Mouse (Mus musculus) cerebellum, postnatal 4 days (tissue): ENCODE data around the gene Schip1.

Experiments used
- DNase-seq, 2 experiments: peaks; one replicate each; pipeline ENCODE4 v3.0.0; 2022; ENCODE audit warnings: low spot score in 2 of 2, mixed read lengths in 1 of 2

The Schip1 gene

DNA sequence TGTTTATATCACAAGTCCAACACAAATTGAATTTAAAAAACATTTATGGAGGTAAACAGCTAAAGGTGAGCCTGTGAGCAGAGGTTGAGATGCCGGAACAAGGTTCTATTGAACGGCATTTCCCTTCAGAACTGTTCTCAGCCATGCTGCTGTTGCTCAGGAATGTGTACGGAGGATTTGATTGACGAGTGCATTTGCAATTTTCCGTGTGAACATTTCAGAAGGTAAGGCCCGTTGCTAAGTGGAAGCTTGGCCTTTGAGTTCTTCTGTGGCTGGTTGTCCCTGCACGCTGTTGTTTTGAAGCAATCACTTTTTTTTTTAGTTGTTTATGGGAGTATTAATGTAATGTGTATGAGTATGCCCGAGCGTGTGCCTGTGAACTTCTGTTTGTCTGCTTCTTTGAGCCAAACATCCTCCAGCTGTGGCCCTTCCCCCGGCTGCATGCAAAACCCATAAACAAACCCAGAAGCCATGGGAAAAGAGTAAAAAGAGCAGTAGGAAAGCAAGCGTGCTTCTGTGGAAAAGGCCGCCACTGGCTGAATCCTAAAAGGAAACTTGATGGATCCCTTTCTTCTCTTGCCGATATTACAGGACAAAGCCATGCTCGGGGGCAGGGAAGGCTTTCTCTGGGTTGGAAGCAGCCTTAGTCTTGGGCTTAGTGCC is 518.6 kb downstream of the Schip1 start:
- no peak for DNase-seq

DNA sequence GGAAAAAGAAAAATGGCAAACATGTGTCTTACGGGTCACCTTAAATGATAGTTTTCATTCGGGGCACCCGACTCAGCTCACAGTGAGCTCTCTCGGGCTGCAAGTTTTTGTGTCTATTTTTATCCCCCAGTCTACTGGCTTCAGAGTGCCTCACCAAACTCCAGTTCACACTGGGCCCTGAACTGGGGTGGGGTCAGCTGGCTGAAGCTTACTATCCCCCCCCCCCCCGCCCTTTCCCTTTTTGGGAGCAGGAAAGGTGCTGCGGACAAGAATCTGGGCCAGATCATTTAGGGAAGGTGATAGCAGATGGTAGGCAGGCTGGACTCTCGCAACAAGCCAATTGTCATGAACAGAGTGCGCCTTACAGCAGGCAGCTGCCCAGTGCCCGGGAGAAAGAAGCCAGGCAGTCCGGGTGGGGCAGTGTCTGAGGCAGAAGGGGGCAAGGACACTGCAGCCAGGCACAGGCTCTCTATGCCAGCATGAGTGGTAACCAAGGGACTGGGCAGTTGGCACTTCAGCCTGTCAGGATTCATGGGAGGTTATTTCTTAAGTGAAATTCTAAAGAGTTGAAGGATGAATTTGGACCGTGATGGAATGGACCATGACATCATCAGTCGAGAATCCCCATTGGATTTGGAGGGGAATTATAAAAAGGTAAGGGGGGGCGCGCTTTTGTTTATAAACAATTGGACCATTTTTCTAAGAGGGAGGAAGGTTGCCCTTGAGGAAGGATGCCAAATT is 519.3 kb downstream of the Schip1 start:
- DNase-seq: peak in 1 of 2 experiments; percentile 40

DNA sequence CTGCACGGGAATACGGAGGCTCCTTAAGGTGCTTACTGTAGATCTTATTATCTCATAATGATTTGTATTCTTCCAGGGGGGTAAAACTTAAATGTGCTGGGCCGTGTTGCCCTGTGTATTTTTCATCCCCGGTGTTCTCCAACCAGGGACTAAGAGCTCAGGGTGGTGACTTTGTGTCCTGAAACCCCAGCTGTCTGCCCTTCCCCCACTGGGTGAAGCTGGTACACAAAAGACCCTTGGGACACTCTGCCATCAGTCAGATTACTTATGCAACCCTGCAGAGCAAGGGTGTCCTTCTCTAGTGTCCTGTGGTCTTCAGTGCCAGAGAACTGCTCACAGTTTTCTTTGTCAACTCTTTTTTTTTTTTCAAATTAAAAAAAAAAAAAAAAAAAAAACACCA is 520.6 kb downstream of the Schip1 start:
- no peak for DNase-seq

DNA sequence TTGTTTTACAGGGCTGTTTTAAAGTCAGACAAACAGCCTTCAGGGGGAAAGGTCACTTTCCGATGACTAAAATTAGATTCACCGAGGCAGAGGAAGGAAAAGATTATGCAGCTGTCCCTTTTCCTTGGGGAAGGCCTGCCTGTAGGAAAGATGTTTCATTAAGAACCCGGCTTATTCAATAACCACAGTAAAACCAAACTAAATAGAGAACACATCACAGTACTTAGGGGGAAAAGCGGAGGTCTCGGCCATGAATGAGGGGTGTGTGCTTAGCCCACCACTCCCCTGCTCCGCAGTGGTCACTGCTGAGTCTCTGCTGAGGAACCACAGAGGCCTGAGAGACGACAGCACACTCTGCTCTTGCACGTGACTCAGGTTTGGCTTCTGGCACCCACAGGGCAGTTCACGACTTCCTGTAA is 522.1 kb downstream of the Schip1 start:
- DNase-seq: no peak

DNA sequence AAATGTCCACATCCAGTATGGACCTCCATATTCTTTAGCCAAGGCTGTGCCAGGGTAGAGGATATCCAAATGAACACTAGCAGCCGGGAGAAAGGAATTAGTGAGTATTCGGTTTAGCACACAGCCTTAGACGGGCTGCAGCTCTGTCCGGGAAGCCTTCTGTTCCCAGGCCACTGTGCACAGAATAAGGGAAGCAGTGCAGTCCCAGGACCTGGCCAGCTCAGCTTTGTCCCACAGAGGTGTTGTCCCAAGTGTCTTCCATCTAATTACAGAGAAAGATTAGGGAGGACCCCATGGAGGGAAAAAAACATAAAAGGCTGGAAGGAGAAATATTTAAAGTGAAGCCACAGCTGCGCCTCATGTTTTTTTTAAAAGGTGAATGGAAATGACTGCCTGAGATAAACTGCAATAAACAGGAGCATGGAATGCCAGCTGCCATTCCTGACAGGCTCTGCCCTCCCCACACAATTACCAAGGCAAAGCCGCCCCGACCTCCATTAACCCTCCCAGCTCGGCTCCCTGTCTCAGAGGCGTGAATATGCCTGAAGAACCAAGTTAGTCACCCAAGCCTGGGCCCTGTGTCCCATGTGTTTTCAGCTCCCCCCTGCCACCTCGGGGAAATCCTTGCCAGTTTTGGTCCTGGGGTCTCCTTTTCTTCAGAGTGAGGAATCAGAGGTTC is 523.1 kb downstream of the Schip1 start:
- no peak for DNase-seq

DNA sequence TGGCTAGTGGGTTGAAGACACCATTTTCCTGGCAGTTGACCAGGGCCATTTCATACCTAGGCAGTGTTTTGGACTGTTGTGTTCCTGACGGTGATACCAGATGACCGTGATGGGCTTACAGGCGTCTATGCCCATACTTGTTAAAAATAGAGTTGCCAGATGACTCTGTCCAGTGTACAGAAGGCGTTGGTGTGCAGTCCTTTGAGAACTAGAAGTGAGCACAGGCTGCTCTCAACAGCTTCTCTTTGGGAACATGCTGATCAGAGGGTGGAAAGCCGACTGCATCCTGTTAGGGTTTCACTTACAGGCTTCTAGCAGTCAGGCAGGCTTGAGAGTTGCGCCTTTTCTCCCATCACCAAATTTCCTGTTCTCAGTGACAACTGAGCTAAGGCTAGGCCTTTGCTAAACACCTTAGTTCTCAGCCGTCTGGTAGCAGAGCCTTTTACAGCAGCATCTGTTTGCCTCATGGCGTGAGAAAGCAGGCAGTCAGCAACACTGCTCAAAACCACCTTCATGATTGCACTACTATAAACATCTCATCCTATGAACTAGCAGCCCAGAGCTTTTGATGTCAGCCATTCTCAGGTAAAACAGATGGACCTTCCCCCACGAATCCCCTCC is 524.7 kb downstream of the Schip1 start:
- no peak for DNase-seq

DNA sequence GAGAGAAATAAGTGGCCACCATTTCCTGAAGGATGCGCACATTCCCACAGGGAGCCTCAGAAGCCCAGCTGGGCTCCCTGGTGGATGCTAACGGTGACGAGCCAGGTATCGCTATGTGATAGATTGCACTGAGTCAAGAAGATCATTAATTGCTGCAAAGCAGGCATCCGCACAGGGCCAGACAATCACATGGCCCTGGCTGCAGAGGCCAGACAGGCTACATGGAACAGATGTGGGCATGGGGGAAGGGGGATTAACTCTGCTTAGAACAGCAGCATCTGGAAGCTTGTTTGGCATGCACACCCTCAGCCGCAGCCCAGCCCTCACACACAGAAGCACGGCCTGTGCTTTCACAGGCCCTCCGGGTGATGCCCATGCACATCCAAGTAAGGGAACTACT is 525.8 kb downstream of the Schip1 start:
- no peak for DNase-seq

DNA sequence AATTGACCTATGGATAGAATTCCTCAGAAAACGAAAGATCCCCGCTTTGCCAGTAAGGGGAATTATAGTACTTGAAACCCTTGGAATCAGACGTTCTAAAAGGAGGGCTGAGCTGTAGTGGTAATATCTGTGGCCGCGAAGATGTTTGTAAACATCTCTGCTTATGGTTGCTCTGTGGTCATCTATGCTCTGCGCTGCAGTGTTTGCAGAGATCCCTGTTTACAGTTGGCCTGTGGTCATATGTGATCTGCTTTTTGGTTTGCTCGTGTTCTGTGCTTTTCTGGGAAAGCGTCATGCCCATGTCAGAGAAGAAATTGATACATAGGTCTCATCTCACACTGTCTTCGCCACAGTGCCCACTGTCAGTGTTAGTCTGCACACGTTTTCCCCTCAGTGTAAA is 528.0 kb downstream of the Schip1 start:
- DNase-seq: no peak

DNA sequence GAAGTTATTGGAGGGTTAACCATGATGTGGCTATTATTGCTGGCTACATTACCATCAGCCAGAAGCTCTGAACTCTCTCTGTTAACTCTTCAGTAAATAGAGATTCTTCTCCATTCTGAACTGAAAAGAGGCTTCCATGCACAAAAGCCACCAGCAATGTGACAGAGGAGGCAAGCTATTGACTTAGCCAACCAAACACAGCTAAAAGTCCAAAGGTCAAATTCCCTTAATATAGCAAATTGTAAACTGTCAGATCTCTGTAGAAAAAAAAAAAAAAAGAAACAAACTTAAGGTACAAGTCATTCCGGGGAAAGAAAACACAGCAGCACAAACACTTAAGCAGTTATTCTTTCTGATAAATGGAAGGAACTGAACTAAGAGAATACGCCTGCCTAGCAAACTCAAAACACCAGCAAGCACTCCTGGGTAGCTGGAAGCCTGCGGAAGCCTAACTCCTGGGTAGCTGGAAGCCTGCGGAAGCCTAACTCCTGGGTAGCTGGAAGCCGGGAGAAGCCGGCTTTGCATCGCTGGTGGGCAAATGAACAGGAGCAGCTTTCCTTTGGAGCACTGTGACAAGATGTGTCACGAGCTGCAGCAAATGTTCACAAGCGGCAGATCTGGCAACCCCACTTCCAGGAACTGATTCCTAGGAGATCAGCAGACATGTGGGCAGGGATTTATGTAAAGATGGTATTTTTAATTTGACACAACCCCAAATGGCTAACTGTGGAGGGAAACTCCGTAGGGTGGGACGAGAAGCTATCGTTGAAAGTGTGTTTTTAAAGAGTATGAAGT is 528.7 kb downstream of the Schip1 start:
- no peak for DNase-seq

DNA sequence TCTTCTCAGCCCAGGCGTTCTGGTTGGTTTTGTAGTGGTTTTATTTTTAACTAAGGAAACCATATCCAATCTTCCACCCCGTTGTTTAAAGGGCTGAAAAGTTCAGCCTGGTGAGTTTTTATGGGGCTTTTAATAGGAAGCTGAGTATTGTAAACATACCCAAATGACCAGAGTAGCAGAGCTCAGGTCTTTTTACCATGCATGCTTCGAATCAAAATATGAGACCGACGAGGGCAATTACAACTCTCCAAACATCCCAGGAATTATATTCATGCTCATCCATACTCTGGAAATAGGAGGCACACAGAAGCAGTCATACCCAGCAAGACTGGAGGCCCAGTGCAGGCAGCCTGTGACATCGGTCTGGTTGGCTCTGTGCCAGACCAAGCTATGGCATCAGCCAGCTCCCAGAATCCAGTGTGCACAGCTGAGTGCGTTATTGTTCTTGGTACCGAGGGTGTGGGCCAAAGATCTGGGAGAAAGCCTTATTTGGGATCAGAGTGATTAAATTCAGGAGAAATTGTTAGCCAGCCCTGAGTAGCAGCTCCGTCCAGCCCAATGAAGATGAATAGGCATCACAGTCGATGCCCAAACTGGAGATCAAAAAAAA is 530.8 kb downstream of the Schip1 start:
- DNase-seq: no peak

DNA sequence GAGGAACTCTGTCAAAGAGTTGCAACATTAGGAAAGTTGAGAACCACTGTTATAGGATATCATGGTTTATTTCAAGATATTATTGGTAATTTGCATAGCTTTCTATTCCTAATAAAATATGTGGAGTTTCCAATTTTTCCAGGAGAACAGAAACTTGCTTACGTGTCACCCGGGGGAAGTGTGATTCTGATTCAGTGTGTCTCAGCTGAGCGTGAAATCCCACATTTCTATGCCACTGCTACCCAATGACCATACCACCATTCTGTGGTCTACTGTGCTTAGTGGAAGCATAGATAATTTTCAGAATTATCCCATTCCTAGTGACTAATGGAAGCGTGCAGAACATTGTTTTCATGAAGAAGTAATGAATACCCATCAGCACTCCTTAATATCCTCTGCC is 532.3 kb downstream of the Schip1 start:
- no peak for DNase-seq

DNA sequence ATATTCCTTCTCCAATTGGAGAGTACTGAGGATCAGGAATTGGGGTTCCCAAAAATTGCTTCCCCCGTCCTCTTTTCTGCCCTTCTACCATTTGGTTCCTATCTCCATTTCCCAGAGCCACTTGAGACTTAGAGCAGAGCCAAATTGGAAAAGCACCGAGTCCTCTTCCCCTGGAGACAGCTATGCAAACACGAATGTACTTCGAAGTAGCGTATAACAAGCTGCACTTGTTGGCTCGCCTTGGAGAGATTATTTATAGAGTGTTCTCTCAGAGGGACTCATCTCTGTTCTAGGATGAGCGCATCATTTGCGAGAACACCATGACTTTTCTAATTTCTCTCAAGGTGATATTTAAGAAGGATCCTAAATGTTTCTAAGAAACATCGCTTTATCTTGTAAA is 538.3 kb downstream of the Schip1 start:
- DNase-seq: no peak

DNA sequence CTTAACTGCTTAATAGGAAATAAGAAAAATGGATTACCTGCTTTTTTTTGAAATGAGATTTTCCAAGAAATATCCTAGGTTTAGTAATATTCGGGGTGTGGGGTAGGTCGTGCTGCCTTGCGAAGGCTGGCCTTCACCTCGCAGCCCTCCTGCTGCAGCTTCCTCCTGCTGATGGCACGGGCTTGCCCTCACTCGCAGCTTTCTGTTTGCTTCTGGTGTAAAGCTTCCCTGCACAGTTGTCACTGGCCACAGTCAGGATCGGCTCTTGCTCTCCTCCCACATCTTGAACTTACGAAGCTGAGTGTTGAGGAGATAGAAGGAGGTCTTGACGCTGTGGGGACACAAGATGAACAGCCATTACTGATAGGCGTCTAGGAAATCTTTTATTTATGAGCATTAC is 539.9 kb downstream of the Schip1 start:
- DNase-seq: no peak

DNA sequence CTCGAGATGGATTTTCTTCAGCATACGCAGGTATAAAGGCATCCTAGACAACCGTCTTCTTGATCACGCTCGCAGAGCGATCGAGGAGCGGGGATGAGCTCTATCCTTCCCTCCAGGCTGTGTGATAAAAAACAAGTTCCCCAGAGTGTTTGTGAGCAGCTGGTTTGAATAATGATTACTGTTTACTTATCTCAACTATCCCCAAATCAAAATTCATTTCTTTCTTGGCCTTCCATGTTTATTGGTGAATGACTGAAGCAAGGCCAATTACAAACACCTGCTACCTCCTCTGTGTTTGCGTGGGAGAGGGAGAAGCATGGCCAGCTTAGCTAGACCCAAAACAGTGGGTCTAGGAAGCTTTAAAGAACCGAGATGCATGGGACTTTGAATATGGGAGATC is 540.4 kb downstream of the Schip1 start:
- no peak for DNase-seq

DNA sequence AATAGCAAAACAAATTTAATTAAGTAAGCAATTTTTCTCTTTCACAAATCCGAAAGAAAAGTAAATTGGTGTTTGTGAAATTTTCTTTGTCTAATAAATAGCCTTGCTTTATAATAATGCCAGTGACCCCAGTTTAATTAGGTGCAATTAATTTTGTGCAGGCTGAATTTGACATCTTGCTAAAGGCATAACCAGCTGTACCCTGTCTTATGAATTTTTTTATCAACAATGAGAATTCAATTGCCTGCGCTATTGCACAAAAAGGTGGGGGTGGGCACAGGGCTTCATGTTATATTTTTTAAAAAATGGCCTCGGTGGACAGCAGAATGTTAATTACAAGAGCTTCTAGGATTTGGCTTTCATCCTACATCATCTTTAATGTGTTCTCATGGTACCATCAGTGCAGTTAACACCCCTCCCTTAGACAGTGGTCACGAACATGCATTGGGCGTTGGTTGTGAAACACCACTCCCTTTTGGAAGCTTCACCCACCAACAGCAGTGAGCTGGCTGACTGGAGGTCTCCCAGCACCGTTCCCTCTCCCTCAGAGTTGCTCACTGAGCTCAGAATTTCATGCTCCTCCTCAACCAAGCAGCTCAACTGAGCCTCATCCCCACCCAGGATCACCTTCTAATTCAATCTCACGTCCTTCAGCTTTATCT is 541.5 kb downstream of the Schip1 start:
- no peak for DNase-seq

DNA sequence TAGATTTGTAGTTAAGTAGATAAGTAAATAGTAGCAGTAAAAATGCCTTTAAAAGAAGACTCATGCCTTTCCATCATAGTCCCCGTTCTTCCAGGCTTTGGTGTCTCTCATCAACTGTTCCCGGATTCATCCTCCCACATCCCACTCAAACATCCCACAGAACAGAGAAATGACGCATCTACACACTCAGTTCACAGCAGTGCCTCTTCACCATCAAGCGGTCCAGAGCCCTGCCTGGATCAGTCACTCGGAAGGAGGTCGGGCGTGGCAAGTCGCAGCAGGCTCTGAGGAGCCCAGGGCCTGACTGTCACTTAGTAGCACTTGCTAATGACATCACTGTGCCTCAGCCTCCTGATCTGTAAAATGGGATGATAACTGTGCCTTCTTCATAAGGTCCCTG is 542.1 kb downstream of the Schip1 start:
- no peak for DNase-seq

DNA sequence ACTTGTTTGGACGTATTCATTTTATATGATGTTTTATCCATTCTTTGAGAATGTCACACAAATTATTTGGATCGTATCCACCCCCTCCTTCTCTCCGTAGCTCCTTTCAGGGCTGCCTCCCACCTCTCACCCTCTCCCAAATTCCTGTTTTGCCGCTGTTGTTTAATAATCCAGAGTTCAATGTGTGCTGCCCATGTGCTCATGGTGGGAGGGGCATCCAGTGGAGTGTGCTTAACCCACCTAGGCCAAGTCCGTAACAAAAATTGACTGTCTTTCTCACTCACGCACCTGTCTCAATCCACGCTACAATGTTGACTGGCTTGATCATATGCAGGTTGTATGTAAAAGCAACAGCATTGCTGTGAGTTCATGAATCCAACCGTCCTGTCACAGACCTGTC is 542.7 kb downstream of the Schip1 start:
- DNase-seq: no peak

DNA sequence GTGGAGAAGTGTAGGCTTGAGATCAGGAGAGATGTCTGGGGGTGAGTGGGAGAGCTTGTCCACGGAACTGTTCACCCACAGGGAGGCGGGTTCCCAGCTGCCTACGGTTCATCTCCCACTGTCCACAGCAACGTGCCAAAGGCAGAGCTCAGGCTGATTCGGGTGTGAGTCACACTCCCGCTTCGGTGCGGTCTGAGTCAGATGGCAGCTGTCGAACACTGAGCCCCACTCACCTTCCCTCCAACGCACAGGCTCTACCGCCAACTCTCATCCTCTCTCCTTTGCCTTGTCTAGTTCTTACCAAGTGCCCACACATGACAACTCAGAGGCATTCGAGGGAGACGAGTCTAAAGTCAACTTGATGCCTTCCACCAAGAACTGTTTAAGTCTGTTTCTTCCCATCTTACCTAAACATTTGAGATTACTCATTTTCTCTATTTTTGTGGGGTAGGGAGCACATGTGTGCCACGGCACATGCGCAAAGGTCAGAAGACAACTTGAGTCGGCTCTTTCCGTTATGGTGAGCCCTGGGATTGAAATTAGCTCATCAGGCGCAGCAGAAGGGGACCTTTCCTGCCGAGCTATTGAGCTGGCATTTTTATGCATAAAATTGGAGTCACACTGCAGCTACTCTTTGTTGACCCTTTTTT is 544.4 kb downstream of the Schip1 start:
- DNase-seq: no peak

DNA sequence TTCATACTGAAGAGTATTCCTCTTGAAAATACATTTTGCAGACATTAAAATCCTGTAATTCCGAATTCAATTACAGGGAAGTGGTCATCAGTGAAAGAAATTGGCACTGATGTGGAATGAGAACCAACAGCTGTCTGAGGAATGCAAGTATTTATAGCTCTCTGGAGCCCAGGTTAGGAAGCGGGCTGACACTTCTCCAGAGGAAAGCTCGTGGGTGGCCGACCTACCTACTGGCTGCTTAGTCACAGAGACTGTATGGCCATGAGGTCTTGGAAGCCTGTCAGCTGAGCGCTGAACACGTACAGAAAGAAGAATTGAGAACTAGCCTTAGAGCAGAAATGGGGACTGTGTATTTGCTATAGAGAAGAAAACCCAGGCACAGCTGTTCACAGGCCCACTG is 545.4 kb downstream of the Schip1 start:
- DNase-seq: no peak

DNA sequence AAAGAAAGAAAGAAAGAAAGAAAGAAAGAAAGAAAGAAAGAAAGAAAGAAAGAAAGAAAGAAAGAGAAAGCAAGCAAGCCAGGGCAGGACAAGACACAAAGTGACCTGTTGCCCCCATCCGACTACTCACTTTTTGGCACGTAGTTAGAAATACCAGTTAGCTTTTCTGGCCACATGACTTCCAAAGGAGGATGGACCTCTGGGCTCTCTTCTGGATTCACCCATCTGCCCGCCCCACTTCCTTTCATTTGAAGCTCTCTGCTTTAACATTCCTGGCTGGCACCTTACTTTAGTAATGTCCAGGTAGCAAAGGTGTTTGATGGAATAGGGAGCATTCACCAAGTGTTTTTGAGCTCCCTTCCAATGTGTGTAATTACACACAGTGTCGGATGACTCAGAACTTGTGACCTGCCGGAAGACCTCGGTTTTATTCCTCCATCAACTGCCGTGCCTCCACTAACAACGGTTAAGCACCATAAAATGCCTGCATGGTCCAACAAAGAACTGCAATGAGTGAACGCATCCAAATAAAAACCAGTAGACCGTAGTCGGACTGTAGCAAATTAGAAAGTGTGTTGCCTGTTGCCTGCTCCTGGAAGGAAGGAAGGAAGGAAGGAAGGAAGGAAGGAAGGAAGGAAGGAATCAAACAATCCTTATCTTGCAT is 546.1 kb downstream of the Schip1 start:
- DNase-seq: no peak
